Mouse (Mus musculus) forebrain, postnatal 0 days (tissue): Measurements from ENCODE around the gene Adk. TPM values are rescaled to one million over a fixed set of nuclear protein-coding genes. Genes with fewer than 3 reads are reported as not detected.

Experiments
- ATAC-seq: fragments of 200-750 bp; cut with Nextera tagmentation; 2 replicates; pipeline ENCODE4 v1.8.0; 2017; ENCODE audit warnings: mild to moderate bottlenecking, moderate library complexity
- DNase-seq: peaks from one replicate; pipeline ENCODE4 v3.0.0-alpha.2; 2015
- H3K27ac ChIP-seq: fragments of 300-500 bp; sonication (generic); 2 replicates; pipeline ENCODE4 v1.5.1; 2014; ENCODE audit warnings: low read depth, mild to moderate bottlenecking, antibody characterized with exemption, low read length, moderate library complexity, mixed read lengths
- H3K27me3 ChIP-seq: fragments of 300-500 bp; sonication (generic); 2 replicates; pipeline ENCODE4 v1.6.1; 2014; ENCODE audit warnings: mild to moderate bottlenecking, low read length, mixed read lengths; ENCODE audit not compliant: insufficient read depth
- H3K36me3 ChIP-seq: fragments of 300-500 bp; sonication (generic); 2 replicates; pipeline ENCODE4 v1.6.1; 2014; ENCODE audit warnings: mild to moderate bottlenecking, moderate library complexity; ENCODE audit not compliant: insufficient read depth
- H3K4me1 ChIP-seq: fragments of 300-500 bp; sonication (generic); 2 replicates; pipeline ENCODE4 v1.6.1; 2014; ENCODE audit warnings: antibody characterized with exemption; ENCODE audit not compliant: insufficient read depth
- H3K4me2 ChIP-seq: fragments of 300-500 bp; sonication (generic); 2 replicates; pipeline ENCODE4 v1.6.1; 2014; ENCODE audit warnings: low read depth, mild to moderate bottlenecking, moderate library complexity
- H3K4me3 ChIP-seq: fragments of 300-500 bp; sonication (generic); 2 replicates; pipeline ENCODE4 v1.5.1; 2014; ENCODE audit warnings: low read depth, low read length, mixed read lengths
- H3K9ac ChIP-seq: fragments of 300-500 bp; sonication (generic); 2 replicates; pipeline ENCODE4 v1.6.1; 2014; ENCODE audit warnings: mild to moderate bottlenecking
- H3K9me3 ChIP-seq: fragments of 300-500 bp; sonication (generic); 2 replicates; pipeline ENCODE4 v1.6.1; 2016; ENCODE audit warnings: low read length
- CTCF ChIP-seq: sonication (generic); IDR thresholded peaks from 2 replicates; pipeline ENCODE4 v1.5.1; 2016; ENCODE audit warnings: antibody characterized with exemption, control low read depth, low read depth
- WGBS: fragments of 180-500 bp; shearing (Covaris S2); extraction: QIAGEN DNeasy Blood & Tissue Kit; methylation state at CpG from one replicate; pipeline ENCODE4 v1.1.7; 2014; 5-methylcytosine and 5-hydroxymethylcytosine counted together
- polyA plus RNA-seq: library from polyadenylated mRNA; unstranded; fragments of >200 nt; fragmentation: Nextera tagmentation; extraction: Ambion mirVana; gene quantifications from 2 replicates; pipeline ENCODE4 v1.2.1, GENCODE M21; 2015
- total RNA-seq: library from RNA; depleted of rRNA; stranded (reverse); fragments of >200 nt; gene quantifications from 2 replicates; pipeline ENCODE4 v1.2.3, GENCODE M21; 2014; rRNA removed

Gene Adk
- total and polyA plus RNA-seq, 2 experiments from 2014 or later, result 55.5 to 66.7 TPM

- Histone ChIP-seq H3K9ac (peak overlapping the region; percentile 18; the same call in 1 of the 2 replicates), H3K4me2 (no peak overlapping the region), H3K9me3 (no peaks in the 10 kb centered on the region), H3K27me3 (no peaks in the 10 kb centered on the region), H3K4me3 (no peak overlapping the region), H3K4me1 (no peaks in the 10 kb centered on the region), H3K36me3 (no peaks in the 10 kb centered on the region), H3K27ac (no peak overlapping the region)
- ATAC-seq (peak; percentile 71), DNase-seq (peak; percentile 11)
- no peak for TF ChIP-seq CTCF
- 22% methylated on average over 3 of the region's 3 CpGs for WGBS
These were observed 436.7 kb downstream of the Adk start for GRCm38 (mm10) chr14:21489116-21489485.

DNA sequence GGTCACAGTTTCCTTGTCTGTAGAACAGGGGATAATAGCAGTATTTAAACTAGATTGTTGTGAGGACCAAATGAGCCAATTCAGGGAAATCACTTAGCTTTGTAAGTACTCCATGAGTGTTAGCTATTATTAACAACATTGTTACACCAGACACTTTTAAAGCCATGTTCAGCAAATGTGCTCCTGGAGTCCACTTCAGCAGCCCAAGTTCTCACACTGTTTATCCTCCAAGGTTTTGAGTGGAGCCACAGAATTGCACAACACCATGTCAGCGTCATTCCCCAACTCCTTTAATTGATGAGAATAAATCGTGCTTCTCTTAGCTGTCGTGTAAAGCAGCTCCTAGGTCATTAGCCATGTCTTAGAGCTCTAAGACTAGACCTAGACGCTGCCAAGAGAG, 437.8 kb downstream of the Adk start:
- Histone ChIP-seq H3K9ac (no peak overlapping the region), H3K4me3 (no peak overlapping the region), H3K27me3 (no peaks in the 10 kb centered on the region), H3K4me2 (no peak overlapping the region), H3K4me1 (no peaks in the 10 kb centered on the region), H3K36me3 (no peaks in the 10 kb centered on the region), H3K27ac (no peak overlapping the region), H3K9me3 (no peaks in the 10 kb centered on the region)
- TF ChIP-seq CTCF, result no peak
- ATAC-seq (no peak), DNase-seq (no peak)
- WGBS, result 35% methylated on average over 4 of the region's 4 CpGs

Other genes with a start within 250 kb of the Adk start
- 0.62 and 1.1 TPM in 2 replicates for gene Plau, start 215.9 kb upstream of the Adk start, total RNA-seq
- 0.23 and 0.44 TPM in 2 replicates for gene Plau, start 215.9 kb upstream of the Adk start, polyA plus RNA-seq
- gene Vcl, start 123.2 kb upstream of the Adk start, total RNA-seq, result 15.5 and 21.6 TPM in 2 replicates
- gene Vcl, start 123.2 kb upstream of the Adk start, polyA plus RNA-seq, result 4.4 and 6.6 TPM in 2 replicates
- 50.6 and 81.7 TPM in 2 replicates for gene Ap3m1, start 66 bp upstream of the Adk start, total RNA-seq
- gene Ap3m1, start 66 bp upstream of the Adk start, polyA plus RNA-seq, result 59.0 and 63.9 TPM in 2 replicates